Mouse (Mus musculus): Measurements from ENCODE around the gene Actr1a. TPM values are rescaled to one million over a fixed set of nuclear protein-coding genes. Genes with fewer than 3 reads are reported as not detected.

Actr1a gene
- total RNA-seq, 4 experiments from 2014 or later = 103 to 132 (median 122) TPM

Small RNAs within 50 kb of the gene (microRNA-seq; reads per million reads assigned to microRNA genes)
- 0.18 to 0.50 reads per million in 2 experiments for gene Mir146b

Other genes starting within 250 kb of the Actr1a start
- under 1 TPM in 2 of 4 experiments, not detected in 2; 0.17 to 0.35 TPM for gene Pitx3, start 247.4 kb downstream of the Actr1a start, total RNA-seq (2022)
- 100 to 1,000 TPM in 1 of 4 experiments, 10 to 100 TPM in 3; 81.0 to 101 (median 85.3) TPM for gene Gbf1, start 243.2 kb downstream of the Actr1a start, total RNA-seq (2022)
- gene Nfkb2, start 91.4 kb downstream of the Actr1a start, total RNA-seq (2022) = 10 to 100 TPM; 35.6 to 40.1 (median 37.3) TPM
- gene Psd, start 68.6 kb downstream of the Actr1a start, total RNA-seq (2022) = 10 to 100 TPM in 3 of 4 experiments, 1 to 10 TPM in 1; 7.9 to 14.9 (median 13.1) TPM
- gene Fbxl15, start 67.6 kb downstream of the Actr1a start, total RNA-seq (2022) = 10 to 100 TPM; 11.9 to 16.2 (median 13.2) TPM
- gene Cuedc2, start 57.0 kb downstream of the Actr1a start, total RNA-seq (2022) = 100 to 1,000 TPM in 2 of 4 experiments, 10 to 100 TPM in 2; 77.2 to 109 (median 89.6) TPM
- gene Mfsd13a, start 54.6 kb downstream of the Actr1a start, total RNA-seq (2022) = 10 to 100 TPM; 11.7 to 21.1 (median 16.6) TPM
- 1 to 10 TPM; 1.1 to 2.4 (median 1.5) TPM for gene 2310034G01Rik, start 45.4 kb downstream of the Actr1a start, total RNA-seq (2022)
- gene Sufu, start 1.1 kb upstream of the Actr1a start, total RNA-seq (2022) = 10 to 100 TPM; 21.6 to 37.0 (median 26.7) TPM
- 10 to 100 TPM; 46.6 to 69.0 (median 59.4) TPM for gene Trim8, start 106.0 kb upstream of the Actr1a start, total RNA-seq (2022)
- gene Arl3, start 177.4 kb upstream of the Actr1a start, total RNA-seq (2022) = 10 to 100 TPM; 39.0 to 81.8 (median 61.0) TPM
- 10 to 100 TPM in 3 of 4 experiments, 1 to 10 TPM in 1; 7.0 to 16.4 (median 12.0) TPM for gene Sfxn2, start 177.6 kb upstream of the Actr1a start, total RNA-seq (2022)
- 100 to 1,000 TPM; 149 to 232 (median 189) TPM for gene Wbp1l, start 203.3 kb upstream of the Actr1a start, total RNA-seq (2022)